Mouse (Mus musculus) E14TG2a.4 (cell line): ENCODE measurements around the gene Usp34.
"Not testable (repeated sequence)": the region's sequence is repeated elsewhere in the genome, so short reads cannot be mapped to it uniquely, and the experiment has no call there.

Source experiments
- CTCF ChIP-seq: conservative IDR thresholded peaks from 2 replicates; pipeline ENCODE4 v1.5.1; 2014; ENCODE audit warnings: low read length
- NANOG ChIP-seq: IDR thresholded peaks from 2 replicates; pipeline ENCODE4 v1.6.1; 2014; ENCODE audit warnings: borderline replicate concordance, low read length, mixed read lengths

DNA sequence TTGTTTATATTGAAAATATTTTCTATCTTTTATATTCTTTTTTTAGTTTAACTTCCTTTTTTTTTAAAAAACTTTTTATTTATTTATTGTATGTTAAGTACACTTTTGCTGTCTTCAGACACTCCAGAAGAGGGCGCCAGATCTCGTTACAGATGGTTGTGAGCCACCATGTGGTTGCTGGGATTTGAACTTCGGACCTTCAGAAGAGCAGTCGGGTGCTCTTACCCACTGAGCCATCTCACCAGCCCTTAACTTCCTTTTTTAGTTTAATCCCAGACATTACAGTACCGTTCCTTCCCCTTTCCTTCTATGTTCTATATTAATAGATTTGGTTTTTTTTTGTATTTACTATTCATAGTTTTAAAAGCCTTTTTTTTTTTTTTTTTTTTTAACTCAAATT, 50.5 kb downstream of the Usp34 start:
- TF ChIP-seq CTCF = peak; percentile 31; the same call in 1 of the 2 replicates
- not testable (repeated sequence) for TF ChIP-seq NANOG
